Mouse (Mus musculus) hindbrain, embryonic 16.5 days (tissue): ENCODE data around the gene Stx4a. TPM values are rescaled to one million over a fixed set of nuclear protein-coding genes. Genes with fewer than 3 reads are reported as not detected.

Source experiments
- ATAC-seq: fragments of 200-750 bp; cut with Nextera tagmentation; 2 replicates; pipeline ENCODE4 v1.8.0; 2017; ENCODE audit warnings: moderate TSS enrichment, moderate library complexity
- H3K27ac ChIP-seq: fragments of 300-500 bp; sonication (generic); 2 replicates; pipeline ENCODE4 v1.5.1; 2014; ENCODE audit warnings: low read depth, mild to moderate bottlenecking, control low read depth, low read length, moderate library complexity
- H3K27me3 ChIP-seq: fragments of 300-500 bp; sonication (generic); replicated peaks from 2 replicates; pipeline ENCODE4 v1.6.1; 2014; ENCODE audit warnings: low read length; ENCODE audit not compliant: control insufficient read depth, insufficient read depth
- H3K36me3 ChIP-seq: fragments of 300-500 bp; sonication (generic); 2 replicates; pipeline ENCODE4 v1.6.1; 2014; ENCODE audit warnings: mild to moderate bottlenecking, low read length, moderate library complexity, mixed read lengths; ENCODE audit not compliant: control insufficient read depth, insufficient read depth
- H3K4me1 ChIP-seq: fragments of 300-500 bp; sonication (generic); 2 replicates; pipeline ENCODE4 v1.6.1; 2014; ENCODE audit warnings: low read depth, low read length; ENCODE audit not compliant: control insufficient read depth, insufficient read depth
- H3K4me2 ChIP-seq: fragments of 300-500 bp; sonication (generic); 2 replicates; pipeline ENCODE4 v1.6.1; 2014; ENCODE audit warnings: mild to moderate bottlenecking, low read length, control low read depth, moderate library complexity
- H3K4me3 ChIP-seq: fragments of 300-500 bp; sonication (generic); 2 replicates; pipeline ENCODE4 v1.5.1; 2014; ENCODE audit warnings: mild to moderate bottlenecking, low read length, control low read depth, moderate library complexity
- H3K9ac ChIP-seq: fragments of 300-500 bp; sonication (generic); 2 replicates; pipeline ENCODE4 v1.6.1; 2014; ENCODE audit warnings: low read depth, mild to moderate bottlenecking, control low read depth, low read length, moderate library complexity
- H3K9me3 ChIP-seq: fragments of 300-500 bp; sonication (generic); 2 replicates; pipeline ENCODE4 v1.6.1; 2014; ENCODE audit warnings: mild to moderate bottlenecking, low read length, moderate library complexity; ENCODE audit not compliant: control insufficient read depth
- WGBS: fragments of 180-500 bp; shearing (Covaris S2); extraction: QIAGEN DNeasy Blood & Tissue Kit; methylation state at CpG from one replicate; pipeline ENCODE4 v1.1.7; 2014; 5-methylcytosine and 5-hydroxymethylcytosine counted together
- polyA plus RNA-seq: library from polyadenylated mRNA; unstranded; fragments of >200 nt; fragmentation: Nextera tagmentation; extraction: Ambion mirVana; gene quantifications from 2 replicates; pipeline ENCODE4 v1.2.1, GENCODE M21; 2015

The Stx4a gene
- polyA plus RNA-seq, 1 experiment from 2014 or later, result 21.6 TPM

- Histone ChIP-seq H3K27me3 (no peaks in the 10 kb centered on the region), H3K4me2 (peak overlapping the region; percentile 76), H3K27ac (peak overlapping the region; percentile 98), H3K4me1 (peaks cover 27% of the 10 kb centered on the region), H3K36me3 (peaks cover 15% of the 10 kb centered on the region), H3K4me3 (peak overlapping the region; percentile 83), H3K9me3 (no peaks in the 10 kb centered on the region), H3K9ac (peak overlapping the region; percentile 94)
- 4% methylated on average over 20 of the region's 20 CpGs for WGBS
- ATAC-seq, result peak; percentile 38
These were observed 50.9 kb downstream of the Stx4a start for GRCm38 (mm10) chr7:127874812-127875626.

DNA sequence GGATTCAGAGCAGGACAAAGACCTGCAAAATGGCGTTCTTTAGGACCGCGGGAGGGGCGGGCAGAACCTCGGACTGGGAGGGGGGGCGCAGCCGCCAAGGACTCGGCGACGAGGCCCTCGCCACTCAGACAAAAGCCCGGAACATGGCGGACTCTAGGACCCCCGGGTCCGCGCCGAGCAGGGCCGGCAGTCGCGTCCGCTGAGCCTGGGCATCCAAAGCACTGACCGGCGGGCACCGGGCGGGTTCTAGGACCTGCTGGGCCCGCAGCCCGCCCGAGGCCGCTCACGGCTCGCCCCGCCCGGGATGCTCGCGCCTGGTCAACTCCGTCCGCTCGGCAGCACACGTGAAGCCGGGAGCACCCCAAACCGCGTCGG is 51.5 kb downstream of the Stx4a start:
- Histone ChIP-seq H3K4me2 (peak overlapping the region; percentile 76), H3K4me3 (peak overlapping the region; percentile 83), H3K36me3 (peaks cover 21% of the 10 kb centered on the region), H3K4me1 (peaks cover 27% of the 10 kb centered on the region), H3K27me3 (no peaks in the 10 kb centered on the region), H3K9me3 (no peaks in the 10 kb centered on the region), H3K27ac (peak overlapping the region; percentile 98), H3K9ac (peak overlapping the region; percentile 94)
- peak; percentile 97 for ATAC-seq
- WGBS, result under 1% methylated on average over 43 of the region's 43 CpGs

DNA sequence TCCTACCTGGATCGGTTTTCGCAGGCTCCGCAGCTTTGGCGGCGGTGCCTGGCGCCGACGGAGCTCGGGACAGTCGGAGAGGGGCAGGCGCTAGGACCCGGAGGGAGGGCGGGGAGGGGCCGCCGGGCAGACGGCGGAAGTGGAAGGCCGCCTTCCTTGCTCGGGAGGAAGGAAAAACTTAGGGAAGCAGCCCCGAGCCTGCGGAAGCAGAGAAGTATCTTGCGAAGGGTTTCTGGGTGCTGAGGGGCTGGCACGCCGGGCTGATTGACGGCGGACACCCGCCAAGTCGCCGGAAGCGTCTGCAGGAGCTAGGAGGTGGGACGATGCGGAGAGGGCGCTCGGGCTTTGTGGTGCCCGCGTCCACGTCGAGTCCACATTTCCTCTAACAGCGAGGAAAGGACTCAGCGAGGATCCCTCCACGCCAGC is 52.0 kb downstream of the Stx4a start, which contains the start of gene Zfp646:
Gene Zfp646, plus strand, starts transcription at position 181 of the 426 bp plus-strand sequence.
- 2% methylated on average over 40 of the region's 41 CpGs for WGBS
- H3K36me3 ChIP-seq, result peaks cover 25% of the 10 kb centered on the region

DNA sequence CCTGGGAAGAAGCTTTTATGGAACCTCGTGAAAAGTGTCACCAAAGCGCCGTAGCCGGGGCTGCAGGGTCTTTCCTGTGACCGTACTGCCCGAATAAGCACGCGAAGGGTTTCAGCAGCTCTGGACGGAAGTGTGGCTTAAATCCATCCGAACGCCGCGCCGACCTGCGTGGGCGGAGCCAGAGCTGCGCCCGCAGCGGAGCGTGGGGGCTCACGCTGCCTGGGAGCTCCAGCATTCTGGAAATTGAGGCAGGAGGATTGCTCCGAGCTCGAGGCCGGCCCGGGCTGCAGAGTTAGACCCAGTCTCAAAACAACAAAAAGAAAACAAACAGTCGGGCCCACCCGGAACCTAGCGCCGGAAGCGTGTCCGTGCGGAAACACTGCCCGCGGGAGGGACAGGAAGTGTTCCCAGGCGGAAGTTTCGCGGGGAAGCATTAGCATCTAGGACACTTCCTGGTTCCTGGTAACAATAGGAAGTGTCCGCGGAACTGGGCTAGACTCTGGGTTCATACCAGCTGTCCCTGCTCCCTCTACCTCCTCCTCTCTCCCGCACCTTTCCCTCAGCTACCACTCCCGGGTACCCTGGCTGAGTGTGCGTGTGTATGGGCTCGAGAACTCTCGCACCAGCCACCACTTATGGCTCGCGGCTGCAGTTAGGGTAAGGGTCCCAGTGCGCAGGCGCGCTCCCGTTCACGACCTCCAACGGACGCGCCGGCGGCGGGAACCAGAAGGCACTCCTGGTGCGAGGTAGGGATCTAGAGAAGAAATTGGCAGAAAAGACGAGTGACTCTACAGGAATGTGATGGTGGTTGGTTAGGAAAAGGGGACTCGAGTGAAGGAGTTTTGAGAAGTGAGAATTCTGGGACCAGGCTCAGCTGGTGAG is 52.6 kb downstream of the Stx4a start, which contains the start of gene Zfp668:
Gene Zfp668, minus strand, starts transcription at position 362 of the 882 bp plus-strand sequence.
- under 1% methylated on average over 58 of the region's 60 CpGs for WGBS
- H3K9ac ChIP-seq, result peak within 1 kb of the TSS; percentile 94
- H3K4me3 ChIP-seq, result peak within 1 kb of the TSS; percentile 83
- no peaks in the 10 kb centered on the region for H3K9me3 ChIP-seq
- peaks cover 31% of the 10 kb centered on the region for H3K36me3 ChIP-seq
- peak within 1 kb of the TSS; percentile 98 for H3K27ac ChIP-seq
- peaks cover 27% of the 10 kb centered on the region for H3K4me1 ChIP-seq
- peak; percentile 67 for ATAC-seq
- H3K27me3 ChIP-seq, result no peaks in the 10 kb centered on the region
- H3K4me2 ChIP-seq, result peak within 1 kb of the TSS; percentile 76

More for the DNA sequence above, 52.0 kb downstream of the Stx4a start, which contains the start of gene Zfp646:
- Histone ChIP-seq H3K27me3 (no peaks in the 10 kb centered on the region), H3K4me3 (peak within 1 kb of the TSS; percentile 83), H3K9ac (peak within 1 kb of the TSS; percentile 94), H3K27ac (peak within 1 kb of the TSS; percentile 98), H3K4me2 (peak within 1 kb of the TSS; percentile 76), H3K4me1 (peaks cover 27% of the 10 kb centered on the region), H3K9me3 (no peaks in the 10 kb centered on the region)
- peak; percentile 89 for ATAC-seq

DNA sequence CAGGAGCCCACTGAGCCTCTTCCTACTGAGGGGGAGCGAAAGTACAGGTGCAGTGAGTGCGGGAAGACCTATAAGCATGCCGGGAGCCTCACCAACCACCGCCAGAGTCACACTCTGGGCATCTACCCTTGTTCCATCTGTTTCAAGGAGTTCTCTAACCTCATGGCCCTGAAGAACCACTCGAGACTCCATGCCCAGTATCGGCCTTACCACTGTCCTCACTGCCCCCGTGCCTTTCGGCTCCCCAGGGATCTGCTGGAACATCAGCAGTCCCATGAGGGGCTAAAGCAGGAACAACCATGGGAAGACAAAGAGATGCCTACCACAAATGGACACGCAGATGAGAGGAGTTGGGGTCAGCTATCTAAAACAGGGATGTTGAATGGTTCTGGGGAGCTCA is 55.2 kb downstream of the Stx4a start:
- peaks cover 51% of the 10 kb centered on the region for H3K36me3 ChIP-seq
- no peak overlapping the region for H3K9ac ChIP-seq
- H3K4me1 ChIP-seq, result peaks cover 20% of the 10 kb centered on the region
- ATAC-seq, result no peak
- no peak overlapping the region for H3K27ac ChIP-seq
- no peak overlapping the region for H3K4me2 ChIP-seq
- H3K9me3 ChIP-seq, result no peaks in the 10 kb centered on the region
- no peaks in the 10 kb centered on the region for H3K27me3 ChIP-seq
- H3K4me3 ChIP-seq, result no peak overlapping the region
- WGBS, result 98% methylated on average over 9 of the region's 9 CpGs

DNA sequence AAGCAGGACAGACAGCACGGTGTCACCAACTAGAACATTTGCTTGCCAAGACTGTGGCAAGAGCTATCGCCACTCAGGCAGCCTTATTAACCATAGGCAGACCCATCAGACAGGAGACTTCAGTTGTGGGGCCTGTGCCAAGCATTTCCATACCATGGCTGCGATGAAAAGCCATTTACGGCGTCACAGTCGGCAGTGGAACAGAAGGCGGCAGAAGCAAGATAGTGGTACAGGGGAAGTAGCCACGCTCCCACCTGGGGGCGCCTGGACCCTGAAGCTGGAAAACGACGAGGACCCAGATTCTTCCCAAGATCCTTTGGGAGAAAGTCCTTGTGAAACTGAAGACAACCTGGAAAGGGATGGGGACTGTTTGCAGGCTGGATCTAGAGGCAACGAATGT is 56.3 kb downstream of the Stx4a start:
- H3K4me2 ChIP-seq, result no peak overlapping the region
- H3K36me3 ChIP-seq, result peaks cover 55% of the 10 kb centered on the region
- 91% methylated on average over 12 of the region's 12 CpGs for WGBS
- H3K27ac ChIP-seq, result no peak overlapping the region
- no peak for ATAC-seq
- H3K9me3 ChIP-seq, result no peaks in the 10 kb centered on the region
- H3K9ac ChIP-seq, result no peak overlapping the region
- peaks cover 16% of the 10 kb centered on the region for H3K4me1 ChIP-seq
- no peak overlapping the region for H3K4me3 ChIP-seq
- no peaks in the 10 kb centered on the region for H3K27me3 ChIP-seq

DNA sequence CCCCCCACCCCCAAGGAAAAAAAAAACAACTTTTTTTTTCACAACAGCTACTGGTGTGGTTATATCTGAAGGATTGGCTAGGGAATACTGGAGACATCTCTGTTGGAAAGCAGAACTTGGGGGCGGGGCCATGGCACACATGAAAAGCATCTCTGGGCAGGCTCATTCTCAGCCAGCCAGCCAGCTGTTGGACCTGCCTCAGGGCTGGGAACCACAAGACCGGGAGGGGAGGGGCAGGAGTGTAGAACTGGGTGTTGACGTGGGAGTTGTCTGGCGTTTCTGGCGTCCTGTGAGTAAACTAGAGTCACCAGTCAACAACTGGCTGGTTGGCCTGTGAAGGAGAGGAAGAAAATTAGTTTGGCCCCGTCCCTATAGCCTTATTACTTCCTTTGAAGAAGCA is 61.9 kb downstream of the Stx4a start:
- H3K9ac ChIP-seq, result no peak overlapping the region
- no peak overlapping the region for H3K4me3 ChIP-seq
- H3K4me1 ChIP-seq, result peaks cover 8% of the 10 kb centered on the region
- H3K9me3 ChIP-seq, result no peaks in the 10 kb centered on the region
- H3K36me3 ChIP-seq, result peaks cover 58% of the 10 kb centered on the region
- no peaks in the 10 kb centered on the region for H3K27me3 ChIP-seq
- WGBS, result 68% methylated on average over 6 of the region's 6 CpGs
- no peak for ATAC-seq
- H3K27ac ChIP-seq, result no peak overlapping the region
- no peak overlapping the region for H3K4me2 ChIP-seq

- no peak for ATAC-seq
- no peak overlapping the region for H3K4me3 ChIP-seq
- no peaks in the 10 kb centered on the region for H3K9me3 ChIP-seq
- no peak overlapping the region for H3K4me2 ChIP-seq
- H3K4me1 ChIP-seq, result peaks cover 8% of the 10 kb centered on the region
- H3K36me3 ChIP-seq, result peaks cover 52% of the 10 kb centered on the region
- WGBS, result 92% methylated on average over 6 of the region's 6 CpGs
- H3K27ac ChIP-seq, result no peak overlapping the region
- no peaks in the 10 kb centered on the region for H3K27me3 ChIP-seq
- H3K9ac ChIP-seq, result no peak overlapping the region
These were observed 62.5 kb downstream of the Stx4a start for GRCm38 (mm10) chr7:127886551-127886950.

DNA sequence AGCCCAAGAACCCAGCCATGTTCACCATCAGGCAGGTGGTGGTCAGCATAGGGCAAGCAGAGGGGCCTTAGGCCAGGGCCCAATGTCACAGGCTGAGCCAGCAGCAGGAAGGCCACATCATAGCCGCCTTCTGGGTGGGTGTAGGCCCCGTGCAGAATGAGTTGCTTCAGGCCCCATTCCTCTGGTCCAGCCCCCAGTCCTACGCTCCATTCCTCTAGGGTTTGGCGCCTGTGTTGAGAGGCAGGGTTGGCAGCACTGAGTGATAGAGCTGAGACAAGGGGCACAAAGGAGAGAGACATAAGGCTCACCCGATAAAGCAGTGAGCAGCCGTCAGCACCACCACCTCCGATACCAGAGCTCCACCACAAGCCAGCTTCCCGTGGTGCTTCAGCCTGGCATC is 63.1 kb downstream of the Stx4a start:
- no peak overlapping the region for H3K4me3 ChIP-seq
- no peak overlapping the region for H3K4me2 ChIP-seq
- H3K9ac ChIP-seq, result no peak overlapping the region
- H3K9me3 ChIP-seq, result no peaks in the 10 kb centered on the region
- no peak overlapping the region for H3K27ac ChIP-seq
- peaks cover 46% of the 10 kb centered on the region for H3K36me3 ChIP-seq
- ATAC-seq, result no peak
- 87% methylated on average over 8 of the region's 8 CpGs for WGBS
- no peaks in the 10 kb centered on the region for H3K27me3 ChIP-seq
- H3K4me1 ChIP-seq, result peaks cover 8% of the 10 kb centered on the region
